Mouse (Mus musculus): ENCODE measurements around the gene Fam181a.

Fam181a gene

DNA sequence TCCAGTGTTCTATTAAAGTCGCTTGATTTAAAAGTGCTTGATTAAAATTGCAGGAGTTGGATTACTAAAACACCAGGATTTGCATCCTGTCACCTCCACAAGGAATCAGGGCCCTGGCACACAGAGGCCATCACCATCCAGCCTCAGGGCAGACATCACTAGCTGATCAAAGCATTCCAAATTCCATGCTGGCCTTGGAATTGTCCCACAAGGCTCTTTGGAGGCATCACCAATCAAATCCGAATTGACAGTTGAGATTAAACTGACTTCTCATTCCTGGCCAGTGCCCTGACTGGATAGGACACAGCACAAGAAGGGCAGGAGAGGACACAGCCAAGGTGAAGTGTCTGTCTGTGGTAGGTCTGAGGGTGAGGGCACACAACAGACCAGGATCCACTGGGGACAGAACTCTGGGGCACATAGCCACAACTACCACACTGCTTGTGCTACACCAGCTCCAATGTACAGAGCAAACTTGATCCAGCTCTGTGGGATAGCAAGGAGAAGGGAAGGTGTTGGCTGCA, at the start of gene Fam181a:
Gene Fam181a, plus strand, starts transcription at position 232 of the 524 bp plus-strand sequence.
- DNase-seq (ENCODE audit: low spot score), result no peak

DNA sequence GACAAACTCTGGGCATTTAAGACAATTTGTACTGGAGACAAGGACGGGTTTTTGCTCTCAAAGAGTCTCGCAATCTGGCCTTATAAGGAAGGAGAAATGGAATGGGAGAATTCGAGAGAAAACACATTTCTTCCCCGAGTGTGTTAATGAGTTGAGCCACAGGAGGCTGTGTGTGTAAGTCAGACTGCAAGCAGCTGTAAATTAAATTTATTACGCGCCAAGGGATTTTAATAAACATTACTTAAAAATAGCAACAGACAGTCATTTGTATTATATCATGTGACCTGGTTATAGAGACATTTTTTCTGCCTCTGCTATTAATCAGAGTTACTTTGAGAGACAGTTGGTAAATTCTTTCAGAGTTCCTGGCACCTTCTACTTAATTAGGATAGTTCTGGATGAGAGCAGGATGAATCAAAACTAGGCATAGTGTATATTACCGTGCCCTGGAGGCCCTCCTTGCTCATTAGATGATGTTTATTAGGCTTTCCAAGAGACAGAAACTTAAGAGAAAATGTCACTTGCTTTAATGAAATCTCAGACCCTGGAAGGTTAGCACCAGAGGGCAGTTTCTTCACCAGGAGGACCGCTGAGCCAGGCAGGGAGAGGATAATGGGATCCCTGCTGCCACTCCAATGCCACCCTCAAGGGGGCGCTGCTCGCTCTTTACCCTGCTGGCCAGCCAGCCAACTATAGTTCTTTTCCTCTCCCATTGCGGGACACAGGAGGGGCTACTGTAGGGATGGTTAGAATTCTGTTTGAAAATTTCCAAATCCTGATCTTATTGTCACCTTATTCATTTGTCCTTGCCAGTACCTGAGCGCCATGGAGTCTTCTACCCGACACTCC, 48.5 kb upstream of the Fam181a start:
- no peak for DNase-seq (ENCODE audit: low spot score)

DNA sequence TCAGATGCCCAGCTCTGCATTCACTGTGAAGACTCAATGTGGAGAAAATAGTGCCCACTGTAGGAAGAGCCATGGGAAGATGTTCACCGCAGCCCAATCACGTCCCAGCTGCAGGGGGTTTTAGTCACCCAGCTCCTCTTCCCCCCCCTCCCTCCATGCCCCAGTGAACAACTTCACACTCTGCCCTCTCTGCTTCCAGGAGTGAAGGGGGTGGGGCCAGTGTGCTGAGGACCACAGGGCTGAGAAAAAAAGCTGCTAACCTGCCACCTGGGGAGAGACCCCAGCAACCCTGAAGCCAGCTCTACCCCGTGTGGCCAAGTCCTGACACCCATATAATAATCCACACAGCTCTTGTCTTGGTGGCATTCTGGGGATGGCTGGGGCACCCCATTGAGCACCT, 44.2 kb upstream of the Fam181a start:
- DNase-seq (ENCODE audit: low spot score), result no peak

DNA sequence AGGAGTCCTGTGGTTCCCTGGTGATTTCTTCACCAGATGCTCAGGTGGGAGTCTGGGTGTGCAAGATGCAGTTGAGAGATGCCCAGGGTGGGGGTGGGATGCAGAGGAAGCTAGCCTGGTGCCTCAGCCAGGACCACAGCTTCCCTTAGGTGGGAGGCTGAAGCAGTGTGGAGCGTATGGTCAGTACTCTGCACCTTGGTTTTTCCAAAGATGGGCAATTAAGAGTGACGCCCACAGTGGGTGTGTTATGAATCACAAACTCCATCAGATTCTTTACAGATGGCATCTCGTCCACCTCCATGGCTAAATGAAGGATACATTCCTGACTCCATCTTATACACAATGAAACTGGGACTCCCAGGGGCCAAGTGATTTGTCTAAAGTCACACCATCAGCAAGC, 38.6 kb upstream of the Fam181a start:
- no peak for DNase-seq (ENCODE audit: low spot score)

DNA sequence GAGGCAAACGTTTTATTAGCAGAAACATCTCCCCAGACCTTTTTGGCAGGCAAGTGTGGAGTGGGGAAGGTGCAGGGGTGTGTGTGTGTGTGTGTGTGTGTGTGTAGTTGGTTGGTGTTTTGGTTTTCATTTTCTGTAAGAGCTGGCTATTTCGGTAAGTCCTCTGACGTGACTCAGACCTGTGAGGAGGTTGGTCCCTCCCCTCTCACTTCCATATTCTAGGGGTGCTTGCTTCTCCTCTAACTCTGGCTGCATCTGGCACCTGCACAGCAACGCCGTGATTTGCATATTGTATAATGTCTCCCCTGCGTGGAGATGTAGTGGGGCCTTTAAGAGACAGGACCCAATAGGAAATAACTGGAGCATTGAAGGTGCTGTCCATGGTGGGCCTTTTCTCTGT, 37.7 kb upstream of the Fam181a start:
- DNase-seq (ENCODE audit: low spot score), result no peak

DNA sequence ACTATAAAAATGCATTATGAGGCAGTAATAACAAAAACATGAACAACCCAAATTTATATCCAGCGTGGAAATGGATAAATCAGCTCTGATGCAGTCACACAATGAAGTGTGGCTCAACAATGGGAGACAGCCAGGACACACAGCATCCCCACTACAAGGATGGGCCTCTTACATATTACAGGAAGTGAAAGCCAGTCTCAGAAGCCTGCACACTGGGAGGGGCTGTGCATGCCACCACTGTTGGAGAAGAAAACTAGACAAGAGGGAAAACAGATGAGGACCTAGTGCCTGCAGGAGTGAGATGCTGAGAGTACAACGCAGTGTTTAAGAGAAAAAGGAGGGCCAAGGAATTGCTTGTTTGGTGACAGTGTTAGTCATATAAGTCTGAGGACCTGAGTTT, 37.0 kb upstream of the Fam181a start:
- DNase-seq (ENCODE audit: low spot score), result no peak

DNA sequence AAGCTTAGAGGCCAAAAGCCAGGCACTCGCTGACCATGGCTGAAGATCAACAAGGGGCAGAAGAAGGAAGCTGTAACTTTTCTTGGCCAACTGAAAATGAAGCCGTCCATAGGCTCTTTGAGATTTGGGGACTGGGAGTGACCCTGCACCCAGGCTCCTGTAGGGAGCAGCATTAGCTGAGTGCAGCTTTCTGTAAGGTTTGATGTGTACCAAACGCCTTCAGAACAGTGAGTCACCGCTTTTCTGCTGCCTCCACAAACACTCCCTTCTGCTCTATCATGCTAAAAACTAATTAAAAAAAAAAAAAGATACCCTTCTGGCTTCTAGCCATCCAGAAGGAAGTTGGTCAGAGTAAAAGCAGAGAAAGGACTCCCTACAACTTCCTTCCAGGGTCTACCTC, 34.4 kb upstream of the Fam181a start:
- peak; percentile 16 for DNase-seq (ENCODE audit: low spot score)

DNA sequence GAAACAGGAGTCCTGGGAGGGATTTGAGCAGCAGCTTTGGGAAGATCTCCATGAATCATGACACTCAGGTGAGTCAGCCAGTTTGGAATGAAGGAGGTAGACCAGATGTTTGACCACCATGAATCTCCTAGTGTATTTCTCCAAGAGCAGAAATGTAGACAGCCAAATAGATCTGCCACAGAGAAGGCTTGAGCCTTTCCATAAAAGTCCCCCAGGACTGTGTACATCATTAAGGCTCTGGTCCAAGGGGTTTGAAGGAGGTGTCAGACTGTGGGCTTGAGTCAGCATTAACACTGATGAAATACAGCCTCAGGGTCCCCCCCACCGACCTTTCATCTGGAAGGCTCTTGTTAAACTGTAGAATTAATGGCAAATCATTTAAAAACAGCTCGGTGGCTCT, 29.3 kb upstream of the Fam181a start:
- no peak for DNase-seq (ENCODE audit: low spot score)

DNA sequence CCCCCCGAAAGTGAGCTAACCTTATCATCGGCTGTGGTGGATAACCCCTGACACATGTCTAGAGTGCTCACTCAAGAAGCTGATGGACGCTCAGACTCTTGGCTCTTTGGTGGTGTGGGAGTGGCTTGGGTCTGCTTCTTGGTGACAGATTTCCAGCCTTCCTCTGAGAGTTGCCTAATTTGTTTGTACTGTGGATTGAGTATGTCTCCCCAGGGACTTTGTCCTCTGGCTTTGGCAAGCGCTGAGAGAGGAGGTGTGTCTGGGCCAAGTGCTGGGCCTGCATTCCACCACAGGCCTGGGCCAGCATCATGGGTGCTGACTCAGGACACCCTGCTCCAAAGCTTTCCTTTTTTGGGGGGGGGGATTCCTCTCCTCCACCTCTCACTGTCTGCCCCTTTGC, 28.9 kb upstream of the Fam181a start:
- no peak for DNase-seq (ENCODE audit: low spot score)

DNA sequence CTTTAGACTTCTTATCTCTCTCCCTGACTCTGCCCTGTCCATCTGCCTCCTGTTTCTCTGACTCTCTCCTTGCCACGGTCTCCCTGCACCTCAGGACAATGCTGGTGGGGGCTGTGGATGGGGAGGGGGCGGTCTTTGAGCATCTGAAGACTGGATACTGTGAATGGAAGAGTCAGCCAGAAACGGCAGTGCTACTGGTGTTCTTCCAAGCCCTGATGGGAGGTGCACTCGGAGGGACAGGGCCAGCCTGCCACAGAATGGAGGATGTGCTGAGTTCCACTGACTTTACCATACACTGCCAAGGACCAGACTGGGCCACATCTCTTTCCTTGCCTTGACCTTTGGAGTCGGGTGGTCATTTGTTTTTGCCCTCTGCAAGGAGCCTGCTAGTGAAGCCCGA, 27.8 kb upstream of the Fam181a start:
- DNase-seq (ENCODE audit: low spot score), result no peak

DNA sequence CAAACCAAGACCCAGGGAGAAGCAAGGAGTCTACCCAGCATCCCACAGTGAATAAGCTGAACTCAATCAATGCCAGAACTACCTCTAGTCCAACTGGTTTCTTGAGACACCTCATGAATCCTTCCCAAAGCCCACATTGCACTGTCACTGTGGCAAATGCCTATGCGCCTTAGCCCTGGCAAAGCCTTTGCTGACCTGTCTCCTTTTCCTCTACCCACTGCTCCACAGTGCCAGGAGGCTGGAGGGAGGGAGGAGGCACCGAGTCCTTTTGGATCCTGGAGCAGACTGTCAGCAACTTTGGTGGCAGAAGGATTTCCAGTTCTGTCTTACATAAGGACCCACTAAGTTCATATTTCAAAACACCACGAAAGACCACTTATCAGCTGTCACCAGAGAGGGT, 27.4 kb upstream of the Fam181a start:
- no peak for DNase-seq (ENCODE audit: low spot score)

DNA sequence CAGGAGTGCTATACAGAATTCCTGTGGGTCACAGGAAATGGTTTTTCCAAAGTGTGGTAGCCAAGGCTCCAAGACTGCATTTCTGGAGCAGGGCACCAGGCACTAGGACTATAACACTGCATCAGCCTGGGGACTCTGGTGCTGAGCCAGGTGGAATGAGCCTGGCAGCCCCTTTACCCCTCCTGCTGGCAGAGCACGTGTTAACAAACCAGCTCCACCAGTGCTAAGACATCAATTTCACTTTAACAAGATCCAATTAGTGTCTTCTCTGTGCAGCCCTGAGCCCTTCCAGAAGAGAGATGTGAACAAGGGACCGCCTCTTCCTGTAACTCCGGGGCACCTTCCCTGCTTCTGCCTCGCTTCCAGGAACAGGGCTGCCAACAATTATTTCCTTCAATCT, 23.5 kb upstream of the Fam181a start:
- no peak for DNase-seq (ENCODE audit: low spot score)

DNA sequence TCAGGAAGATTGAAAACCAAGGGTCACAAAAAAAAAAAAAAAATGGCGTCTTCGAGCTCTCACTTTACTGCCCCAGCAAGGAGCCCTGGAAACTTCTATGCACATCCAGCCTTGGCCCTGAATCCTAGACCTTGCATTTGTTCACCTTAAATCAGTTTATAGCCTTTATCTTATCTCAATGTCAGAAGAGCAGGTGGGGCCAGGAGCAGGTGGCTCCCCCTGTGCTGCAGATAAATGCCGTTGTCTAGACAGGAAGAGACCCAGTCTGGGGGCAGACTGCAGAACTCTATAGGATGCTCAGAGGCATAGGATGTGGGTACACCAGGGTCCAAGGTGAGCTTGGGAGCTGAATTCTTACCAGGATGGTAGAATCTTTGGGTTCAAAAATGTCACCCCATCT, 18.4 kb upstream of the Fam181a start:
- no peak for DNase-seq (ENCODE audit: low spot score)

DNA sequence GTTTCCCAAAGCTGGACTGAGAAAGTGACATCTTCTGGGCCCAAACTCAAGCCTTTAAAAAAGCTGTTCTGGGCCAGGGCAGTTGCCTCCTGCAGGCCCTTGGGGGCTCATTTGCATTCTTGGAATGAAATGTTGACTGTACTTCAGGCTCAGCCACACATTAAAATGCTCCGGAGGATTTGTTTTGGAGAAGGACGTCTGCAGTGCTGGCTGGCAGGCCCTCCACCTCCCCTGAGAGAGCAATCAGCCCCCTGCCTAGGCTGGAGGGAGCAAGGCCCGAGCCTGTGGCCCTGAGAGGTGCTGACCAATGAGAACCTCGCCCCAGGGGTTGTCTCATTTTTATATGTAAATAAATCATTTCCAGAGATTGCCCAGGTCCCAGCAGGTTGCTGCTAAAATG, 14.5 kb upstream of the Fam181a start:
- DNase-seq (ENCODE audit: low spot score), result no peak

DNA sequence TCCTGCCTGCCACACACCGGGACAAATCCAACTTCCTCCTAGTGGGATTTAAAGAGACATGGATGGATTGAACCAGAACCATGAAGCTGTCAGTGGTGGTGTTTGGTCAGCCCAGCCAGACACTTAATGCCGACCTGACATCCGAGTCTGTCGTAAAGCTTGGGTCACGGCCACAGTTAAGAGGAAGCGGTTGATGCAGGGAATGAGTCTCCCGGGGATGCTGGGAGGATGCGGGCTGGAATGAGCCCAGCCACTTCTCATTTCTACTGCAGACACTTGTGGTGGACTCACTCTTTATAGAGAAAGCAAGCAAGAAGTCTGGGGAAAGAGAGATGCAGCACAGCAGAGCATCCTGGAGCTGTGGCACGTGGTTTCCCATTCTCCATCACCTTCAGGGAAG, 10.3 kb upstream of the Fam181a start:
- DNase-seq (ENCODE audit: low spot score), result no peak

DNA sequence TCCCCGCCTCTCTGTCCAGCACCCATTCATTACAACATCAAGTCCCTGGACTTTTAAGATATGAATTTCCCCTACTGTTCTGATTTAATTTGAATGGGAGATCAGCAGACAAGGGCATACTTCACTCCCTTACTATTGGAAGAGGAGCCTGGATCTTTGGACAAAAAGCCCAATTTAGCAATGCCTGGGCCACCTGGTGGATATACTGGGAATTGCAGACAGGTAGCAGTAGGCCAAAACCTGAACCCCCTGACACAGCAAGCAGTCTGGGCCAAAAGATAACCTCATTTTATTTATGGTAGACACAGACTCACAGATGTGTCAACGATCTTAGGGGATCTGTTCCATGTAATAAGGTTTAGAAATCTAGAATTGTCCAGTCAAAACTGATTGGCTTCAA, 9.1 kb upstream of the Fam181a start:
- peak; percentile 61 for DNase-seq (ENCODE audit: low spot score)

DNA sequence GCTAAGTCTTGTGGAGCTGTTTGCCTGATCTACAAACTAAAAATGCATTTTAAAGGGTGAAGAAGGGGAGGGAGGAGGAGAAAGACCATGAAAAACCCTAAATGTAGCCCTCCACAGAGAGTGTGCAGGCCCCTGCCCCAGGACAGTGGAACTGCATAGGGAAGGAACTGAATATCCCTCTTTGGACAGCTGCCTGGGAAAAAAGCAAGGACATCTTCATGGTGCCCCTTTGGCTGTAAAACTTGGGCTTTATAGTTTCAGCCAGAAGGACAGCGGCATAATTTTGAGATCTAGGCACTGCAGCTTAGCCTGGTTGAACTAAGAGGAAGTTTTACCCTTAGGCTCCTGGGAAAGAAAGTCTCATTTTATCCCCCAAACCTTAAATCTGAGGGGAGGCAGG, 7.8 kb upstream of the Fam181a start:
- DNase-seq (ENCODE audit: low spot score), result no peak

DNA sequence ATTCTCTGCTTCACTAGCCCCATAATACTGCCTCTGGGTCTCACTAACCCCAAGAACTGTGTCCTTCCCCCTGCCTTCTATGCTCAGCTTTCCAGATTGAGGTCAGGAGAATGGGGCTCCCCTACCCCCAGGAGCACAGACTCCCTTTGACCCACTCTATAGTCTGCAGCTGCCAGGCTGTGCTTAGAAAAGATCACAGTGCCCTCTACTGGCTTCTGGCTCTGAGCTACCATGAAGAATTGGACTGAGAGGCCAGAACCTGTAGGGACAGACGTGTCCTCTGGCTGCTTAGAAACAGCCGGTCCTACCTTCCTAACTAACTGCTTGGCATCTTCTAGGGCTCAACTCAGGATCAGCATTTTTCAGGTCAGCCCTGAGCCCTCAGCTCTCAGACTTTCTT, 4.6 kb upstream of the Fam181a start:
- no peak for DNase-seq (ENCODE audit: low spot score)

DNA sequence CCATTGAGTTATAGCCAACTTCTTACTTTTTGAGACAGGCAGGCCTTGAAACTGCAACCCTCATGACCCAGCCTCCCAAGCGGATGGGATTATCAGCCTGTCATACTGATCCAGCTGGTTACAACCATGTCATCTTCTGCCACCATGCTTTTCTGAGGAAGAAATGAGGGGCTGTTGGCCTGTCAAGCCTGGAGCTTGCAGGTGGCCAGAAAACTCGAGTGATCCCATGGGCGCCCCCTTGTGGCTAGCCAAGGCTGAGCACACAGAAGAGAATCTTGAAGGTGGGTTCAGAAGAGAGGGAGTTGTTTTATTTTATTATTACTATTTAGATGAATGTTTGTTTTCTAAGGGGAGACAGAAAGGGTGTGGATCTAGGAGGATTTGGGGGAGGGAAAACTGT, 4.1 kb upstream of the Fam181a start:
- DNase-seq (ENCODE audit: low spot score), result no peak

DNA sequence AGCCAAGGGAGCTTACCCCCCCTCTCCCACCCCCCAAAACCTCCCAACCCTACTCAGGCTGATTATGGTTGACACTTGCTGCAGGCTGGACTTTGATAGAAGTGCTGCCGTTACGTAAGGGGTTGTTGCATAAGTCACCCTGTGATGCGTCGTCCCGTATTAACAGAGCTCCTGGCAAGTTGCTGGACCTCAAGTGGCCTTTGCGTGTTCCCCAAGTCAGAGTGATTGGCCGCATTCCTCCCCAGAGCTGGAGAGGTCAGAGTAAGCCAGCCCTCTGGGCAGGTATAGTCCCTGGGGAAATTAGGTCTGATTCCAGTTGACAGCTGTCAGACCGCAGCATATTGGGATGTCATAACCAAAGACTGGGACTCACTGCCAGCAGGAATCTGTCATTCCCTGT, 1.1 kb downstream of the Fam181a start:
- no peak for DNase-seq (ENCODE audit: low spot score)

DNA sequence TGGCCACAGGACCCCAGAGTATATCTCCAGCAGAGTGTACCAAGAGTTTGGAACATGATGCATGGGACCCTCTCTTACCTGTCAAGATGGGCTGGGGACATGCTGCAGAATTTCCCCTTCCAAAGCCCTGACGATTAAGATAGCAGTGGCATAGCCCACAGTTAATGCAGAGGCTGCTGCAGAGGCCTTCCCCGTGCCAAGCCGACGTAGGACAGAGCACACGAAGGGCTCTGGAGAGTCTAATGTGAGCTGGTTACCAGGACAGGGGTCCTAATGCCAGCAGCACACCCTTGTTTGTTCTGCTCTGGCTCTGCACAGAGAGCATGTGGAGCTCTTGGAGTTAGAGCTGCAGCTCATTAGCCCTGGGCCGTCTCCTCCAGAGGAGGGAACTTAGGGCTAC, 2.5 kb downstream of the Fam181a start:
- no peak for DNase-seq (ENCODE audit: low spot score)

DNA sequence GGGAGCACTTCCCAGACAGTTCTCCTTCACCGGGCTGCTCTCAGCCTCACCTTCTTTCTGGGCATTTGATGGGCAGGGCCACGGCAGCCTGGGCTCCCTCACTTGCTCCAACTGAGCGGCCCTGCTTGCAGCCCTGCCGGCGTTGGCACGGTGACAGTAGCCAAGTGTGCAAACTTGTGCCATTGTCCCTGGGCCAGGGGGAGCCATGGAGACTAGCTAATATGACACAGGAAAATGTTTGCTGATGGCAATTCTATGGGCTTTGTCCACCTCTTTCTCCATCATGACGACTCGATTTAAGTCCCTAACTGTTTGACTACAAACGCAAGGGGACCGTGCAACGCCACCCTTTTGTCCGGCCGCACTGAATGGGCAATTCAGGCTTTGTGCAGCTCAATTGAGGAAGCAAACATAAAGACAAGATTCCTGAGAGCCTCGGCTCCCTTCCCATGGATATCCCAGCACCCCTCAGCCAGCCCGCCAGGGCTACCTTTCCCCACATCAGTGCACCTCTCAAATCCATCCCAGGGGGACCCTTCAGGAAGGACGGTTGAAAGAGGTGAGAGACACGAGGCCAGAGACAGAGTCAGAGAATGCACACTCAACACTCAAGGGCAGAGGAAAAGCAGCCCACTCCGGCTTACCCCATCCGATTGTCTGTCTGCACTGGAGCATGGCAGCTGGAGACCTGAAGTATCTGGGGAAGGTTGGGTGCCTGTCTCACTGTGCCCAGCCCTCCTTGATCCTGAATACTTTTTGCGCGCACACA, 3.3 kb downstream of the Fam181a start:
- DNase-seq (ENCODE audit: low spot score), result no peak

DNA sequence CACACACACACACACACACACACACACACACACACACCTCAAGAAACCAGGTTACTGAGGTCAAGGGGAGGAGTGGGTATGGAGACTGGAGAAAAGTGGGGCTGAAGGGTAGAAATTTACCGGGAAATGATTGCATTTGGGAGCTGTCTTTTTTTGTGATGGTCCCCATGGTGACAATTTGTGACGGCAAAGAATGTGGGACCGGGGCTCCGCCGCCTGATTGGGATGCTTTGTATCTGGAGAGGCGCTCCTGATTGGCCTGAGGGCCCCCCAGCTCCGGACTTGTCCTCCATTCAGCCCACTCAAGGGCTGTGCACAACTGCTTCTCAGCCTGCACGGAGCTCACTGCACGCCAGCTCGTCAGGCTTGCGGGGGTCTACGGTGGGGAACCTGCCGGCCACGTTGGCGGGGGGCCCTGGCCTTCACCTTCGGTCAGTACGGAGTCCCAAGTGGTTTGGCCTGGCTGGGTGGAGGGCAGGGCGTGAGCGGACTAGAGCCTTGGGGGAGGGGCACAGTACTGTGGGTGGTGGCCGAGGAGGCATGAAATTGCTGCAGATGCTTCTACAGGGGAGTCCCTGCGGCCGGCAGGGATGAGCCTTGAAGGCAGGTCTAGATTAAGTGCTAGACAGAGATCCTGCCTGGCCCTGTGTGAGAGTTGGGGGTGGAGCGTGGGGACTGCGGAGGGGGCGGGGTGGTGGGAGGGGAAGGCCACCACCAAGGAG, 4.0 kb downstream of the Fam181a start:
- DNase-seq (ENCODE audit: low spot score), result no peak

All from layer of hippocampus, adult 9-10 months (tissue).